Mouse (Mus musculus) embryonic fibroblast, embryonic 13.5 days (primary cell): ENCODE results near the gene Kif26a. TPM values are rescaled to one million over a fixed set of nuclear protein-coding genes. Genes with fewer than 3 reads are reported as not detected.

Source experiments
- H3K27ac ChIP-seq: 2 replicates; pipeline ENCODE4 v1.5.1; 2012; ENCODE audit warnings: low read length, control low read depth, inconsistent platforms; ENCODE audit not compliant: insufficient read depth
- H3K4me1 ChIP-seq: 2 replicates; pipeline ENCODE4 v1.6.1; 2011; ENCODE audit warnings: low read length; ENCODE audit not compliant: control insufficient read depth, insufficient read depth
- H3K4me3 ChIP-seq: 2 replicates; pipeline ENCODE4 v1.5.1; 2011; ENCODE audit warnings: mild to moderate bottlenecking, control low read depth, low read length; ENCODE audit not compliant: insufficient read depth
- CTCF ChIP-seq: IDR thresholded peaks from 2 replicates; pipeline ENCODE4 v1.5.1; 2011; ENCODE audit warnings: mild to moderate bottlenecking, control low read depth, low read length, moderate library complexity, borderline replicate concordance; ENCODE audit not compliant: insufficient read depth
- POLR2A ChIP-seq: IDR thresholded peaks from 2 replicates; pipeline ENCODE4 v1.6.1; 2011; ENCODE audit warnings: low read depth, mild to moderate bottlenecking, control low read depth, low read length, moderate library complexity
- polyA plus RNA-seq: library from polyadenylated mRNA; stranded (reverse); fragments of >200 nt; gene quantifications from 2 replicates; pipeline ENCODE4 v1.2.4, GENCODE M21; 2011; ENCODE audit warnings: low read depth; ENCODE audit not compliant: missing spikeins, insufficient read length

Kif26a gene
- polyA plus RNA-seq, 1 experiment = 0.47 TPM

GRCm38 (mm10) chr12:112214441-112214857, 68.4 kb downstream of the Kif26a start:
- TF ChIP-seq POLR2A (no peak), CTCF (no peak)
- H3K27ac ChIP-seq = no peak overlapping the region
- H3K4me1 ChIP-seq = no peaks in the 10 kb centered on the region
- no peak overlapping the region for H3K4me3 ChIP-seq

- TF ChIP-seq POLR2A (no peak), CTCF (no peak)
- Histone ChIP-seq H3K4me1 (no peaks in the 10 kb centered on the region), H3K27ac (no peak overlapping the region), H3K4me3 (no peak overlapping the region)
These were observed 69.5 kb downstream of the Kif26a start for GRCm38 (mm10) chr12:112215545-112215944.

GRCm38 (mm10) chr12:112217021-112217420, 71.0 kb downstream of the Kif26a start:
- Histone ChIP-seq H3K4me3 (no peak overlapping the region), H3K4me1 (no peaks in the 10 kb centered on the region), H3K27ac (no peak overlapping the region)
- TF ChIP-seq CTCF (no peak), POLR2A (no peak)

- H3K27ac ChIP-seq = no peak overlapping the region
- TF ChIP-seq POLR2A (no peak), CTCF (no peak)
- H3K4me1 ChIP-seq = no peaks in the 10 kb centered on the region
- H3K4me3 ChIP-seq = no peak overlapping the region
These were observed 71.7 kb downstream of the Kif26a start for GRCm38 (mm10) chr12:112217681-112218080.

- H3K27ac ChIP-seq = no peak overlapping the region
- H3K4me3 ChIP-seq = no peak overlapping the region
- TF ChIP-seq CTCF (no peak), POLR2A (no peak)
- no peaks in the 10 kb centered on the region for H3K4me1 ChIP-seq
These were observed 75.3 kb downstream of the Kif26a start for GRCm38 (mm10) chr12:112221290-112221689.

GRCm38 (mm10) chr12:112221754-112222439, 75.9 kb downstream of the Kif26a start:
- Histone ChIP-seq H3K27ac (no peak overlapping the region), H3K4me1 (no peaks in the 10 kb centered on the region)
- TF ChIP-seq POLR2A = no peak
- no peak for TF ChIP-seq CTCF

GRCm38 (mm10) chr12:112223721-112224337, 77.8 kb downstream of the Kif26a start:
- no peak overlapping the region for H3K27ac ChIP-seq
- no peaks in the 10 kb centered on the region for H3K4me1 ChIP-seq
- no peak overlapping the region for H3K4me3 ChIP-seq
- TF ChIP-seq POLR2A (no peak), CTCF (no peak)

More at GRCm38 (mm10) chr12:112221754-112222439, 75.9 kb downstream of the Kif26a start:
- no peak overlapping the region for H3K4me3 ChIP-seq

GRCm38 (mm10) chr12:112226238-112226637, 80.2 kb downstream of the Kif26a start:
- TF ChIP-seq CTCF (no peak), POLR2A (no peak)
- Histone ChIP-seq H3K4me1 (no peaks in the 10 kb centered on the region), H3K4me3 (no peak overlapping the region), H3K27ac (no peak overlapping the region)

GRCm38 (mm10) chr12:112226656-112227055, 80.6 kb downstream of the Kif26a start:
- Histone ChIP-seq H3K27ac (no peak overlapping the region), H3K4me3 (no peak overlapping the region), H3K4me1 (no peaks in the 10 kb centered on the region)
- TF ChIP-seq POLR2A (no peak), CTCF (no peak)

- TF ChIP-seq POLR2A (no peak), CTCF (no peak)
- Histone ChIP-seq H3K27ac (no peak overlapping the region), H3K4me3 (no peak overlapping the region)
These were observed 83.1 kb downstream of the Kif26a start for GRCm38 (mm10) chr12:112229084-112229483.

More at GRCm38 (mm10) chr12:112229084-112229483, 83.1 kb downstream of the Kif26a start:
- no peaks in the 10 kb centered on the region for H3K4me1 ChIP-seq
